Mouse (Mus musculus) hindbrain, postnatal 0 days (tissue): Measurements from ENCODE around the gene Pipox. TPM values are rescaled to one million over a fixed set of nuclear protein-coding genes. Genes with fewer than 3 reads are reported as not detected.
A peak's percentile ranks its signal among the peaks of the same experiment; 100 is the strongest.

Experiments
- ATAC-seq: fragments of 200-750 bp; cut with Nextera tagmentation; 2 replicates; pipeline ENCODE4 v1.8.0; 2017; ENCODE audit warnings: mild to moderate bottlenecking, moderate TSS enrichment, moderate library complexity
- DNase-seq: peaks from one replicate; pipeline ENCODE4 v3.0.0-alpha.2; 2015; ENCODE audit warnings: low spot score
- H3K27ac ChIP-seq: fragments of 300-500 bp; sonication (generic); 2 replicates; pipeline ENCODE4 v1.5.1; 2014; ENCODE audit warnings: mild to moderate bottlenecking
- H3K27me3 ChIP-seq: fragments of 300-500 bp; sonication (generic); 2 replicates; pipeline ENCODE4 v1.6.1; 2014; ENCODE audit warnings: low read length, mixed read lengths; ENCODE audit not compliant: insufficient read depth
- H3K36me3 ChIP-seq: fragments of 300-500 bp; sonication (generic); 2 replicates; pipeline ENCODE4 v1.6.1; 2014; ENCODE audit warnings: low read length, mixed read lengths; ENCODE audit not compliant: insufficient read depth
- H3K4me1 ChIP-seq: fragments of 300-500 bp; sonication (generic); 2 replicates; pipeline ENCODE4 v1.6.1; 2014; ENCODE audit warnings: antibody characterized with exemption, low read length, mixed read lengths; ENCODE audit not compliant: insufficient read depth
- H3K4me2 ChIP-seq: fragments of 300-500 bp; sonication (generic); 2 replicates; pipeline ENCODE4 v1.6.1; 2014; ENCODE audit warnings: low read depth, mild to moderate bottlenecking, low read length, moderate library complexity, mixed read lengths
- H3K4me3 ChIP-seq: fragments of 300-500 bp; sonication (generic); 2 replicates; pipeline ENCODE4 v1.5.1; 2014; ENCODE audit warnings: low read length
- H3K9ac ChIP-seq: fragments of 300-500 bp; sonication (generic); replicated peaks from 2 replicates; pipeline ENCODE4 v1.6.1; 2014; ENCODE audit warnings: mild to moderate bottlenecking, low read length, moderate library complexity, mixed read lengths
- H3K9me3 ChIP-seq: fragments of 300-500 bp; sonication (generic); 2 replicates; pipeline ENCODE4 v1.6.1; 2016; ENCODE audit warnings: low read length, mixed read lengths
- CTCF ChIP-seq: IDR thresholded peaks from 2 replicates; pipeline ENCODE4 v1.5.1; 2016; ENCODE audit warnings: antibody characterized with exemption, control low read depth, low read depth
- WGBS: fragments of 180-500 bp; shearing (Covaris S2); extraction: QIAGEN DNeasy Blood & Tissue Kit; methylation state at CpG from one replicate; pipeline ENCODE4 v1.1.7; 2014; 5-methylcytosine and 5-hydroxymethylcytosine counted together
- polyA plus RNA-seq: library from polyadenylated mRNA; unstranded; fragments of >200 nt; fragmentation: Nextera tagmentation; extraction: Ambion mirVana; gene quantifications from 2 replicates; pipeline ENCODE4 v1.2.1, GENCODE M21; 2015
- total RNA-seq: library from RNA; depleted of rRNA; stranded (reverse); fragments of >200 nt; gene quantifications from 2 replicates; pipeline ENCODE4 v1.2.3, GENCODE M21; 2014

Gene Pipox
- total and polyA plus RNA-seq, 2 experiments from 2014 or later = 2.8 to 4.6 TPM

- TF ChIP-seq CTCF = no peak
- Histone ChIP-seq H3K4me2 (no peak overlapping the region), H3K4me1 (peaks cover 37% of the 10 kb centered on the region), H3K4me3 (no peak overlapping the region), H3K36me3 (no peaks in the 10 kb centered on the region), H3K27ac (no peak overlapping the region), H3K9me3 (no peaks in the 10 kb centered on the region), H3K27me3 (no peaks in the 10 kb centered on the region), H3K9ac (no peak overlapping the region)
- DNase-seq = no peak
- 79% methylated on average over 4 of the region's 4 CpGs for WGBS
- no peak for ATAC-seq
These were observed 6.8 kb upstream of the Pipox start for GRCm38 (mm10) chr11:77900696-77901095.

DNA sequence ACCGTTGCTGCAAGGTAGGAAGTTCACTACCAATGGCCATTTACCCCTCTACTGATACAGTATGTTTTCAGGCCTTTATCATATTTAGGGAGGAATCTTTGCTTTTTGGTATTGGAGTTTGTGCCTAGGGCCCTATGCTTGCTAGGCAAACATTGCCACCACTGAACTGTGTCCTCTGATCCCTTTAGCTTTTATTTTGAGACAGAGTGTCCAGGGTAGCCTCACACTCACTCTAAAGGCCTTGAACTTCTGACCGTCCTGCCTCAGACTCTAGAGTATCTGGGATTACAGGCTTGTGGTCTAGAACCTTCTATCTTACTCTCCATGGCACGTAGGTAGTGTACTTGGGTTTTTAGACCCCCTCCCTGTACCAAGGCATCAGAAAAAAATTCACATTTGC lies 6.3 kb upstream of the Pipox start:
- Histone ChIP-seq H3K4me2 (no peak overlapping the region), H3K4me3 (no peak overlapping the region), H3K9me3 (no peaks in the 10 kb centered on the region), H3K9ac (no peak overlapping the region), H3K27me3 (no peaks in the 10 kb centered on the region), H3K27ac (no peak overlapping the region), H3K4me1 (peaks cover 42% of the 10 kb centered on the region), H3K36me3 (no peaks in the 10 kb centered on the region)
- no peak for DNase-seq
- 92% methylated on average over 3 of the region's 3 CpGs for WGBS
- ATAC-seq = no peak
- no peak for TF ChIP-seq CTCF

DNA sequence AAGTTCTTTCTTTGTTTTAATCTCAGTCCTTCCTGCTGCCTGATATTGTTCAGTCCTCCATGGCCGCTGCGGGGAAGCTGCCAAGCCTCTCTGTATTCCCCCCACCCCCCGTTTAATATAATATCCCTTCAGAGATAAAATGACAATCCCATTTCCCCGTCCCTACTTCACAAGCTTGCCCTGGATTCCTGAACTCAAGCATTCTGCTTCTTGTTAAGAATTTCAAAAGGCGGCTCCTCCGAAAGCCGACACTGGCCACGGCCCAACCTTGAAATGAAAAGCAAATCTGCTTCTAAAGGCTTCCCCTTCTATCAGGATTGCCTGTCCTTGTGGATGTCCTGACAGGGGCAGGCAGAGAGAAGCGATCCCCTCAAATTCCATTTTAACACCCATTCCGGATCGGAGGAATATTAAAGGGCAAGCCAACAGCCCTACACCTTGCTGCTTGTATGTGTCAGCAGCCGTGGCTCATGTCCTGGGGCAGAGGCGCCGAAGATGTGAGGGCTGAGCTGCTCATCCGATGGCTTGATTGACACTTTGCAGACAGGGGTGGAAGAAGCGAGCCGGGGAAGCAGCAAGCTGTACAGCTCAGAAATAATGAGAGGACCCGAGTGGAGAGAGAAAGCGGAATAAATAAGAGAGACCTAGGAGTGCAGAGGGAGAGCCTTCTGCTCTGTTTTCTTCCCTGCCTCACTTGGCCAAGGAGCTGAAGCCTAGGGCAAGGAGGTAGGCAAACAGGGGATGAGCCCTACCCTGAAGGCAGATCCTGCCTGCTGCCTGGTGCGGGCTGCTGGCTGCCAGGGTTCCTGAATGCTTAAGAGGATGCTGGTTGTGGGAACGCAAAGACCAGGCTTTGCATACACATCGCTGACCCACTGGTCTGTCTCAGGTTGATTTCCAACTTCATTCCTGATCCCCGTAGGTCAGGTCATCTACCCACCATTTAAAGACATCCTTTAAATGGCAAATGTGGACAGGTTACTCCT lies 3.2 kb upstream of the Pipox start:
- DNase-seq (peak; percentile 45), ATAC-seq (0 out of 2 replicates have a peak, but pooled peaks have one; percentile 11)
- 11% methylated on average over 23 of the region's 23 CpGs for WGBS
- Histone ChIP-seq H3K27ac (peak overlapping the region; percentile 83), H3K4me1 (peaks cover 63% of the 10 kb centered on the region), H3K4me3 (0 out of 2 replicates have a peak overlapping the region, but pooled peaks have one; percentile 0), H3K4me2 (peak overlapping the region; percentile 48), H3K9ac (peak overlapping the region; percentile 35), H3K27me3 (no peaks in the 10 kb centered on the region), H3K9me3 (no peaks in the 10 kb centered on the region), H3K36me3 (no peaks in the 10 kb centered on the region)
- no peak for TF ChIP-seq CTCF

- Histone ChIP-seq H3K36me3 (no peaks in the 10 kb centered on the region), H3K4me2 (peak overlapping the region; percentile 48), H3K4me3 (no peak overlapping the region), H3K27me3 (no peaks in the 10 kb centered on the region), H3K4me1 (peaks cover 58% of the 10 kb centered on the region), H3K27ac (peak overlapping the region; percentile 83), H3K9ac (0 out of 2 replicates have a peak overlapping the region, but pooled peaks have one; percentile 22), H3K9me3 (no peaks in the 10 kb centered on the region)
- WGBS = 12% methylated on average over 6 of the region's 6 CpGs
- no peak for ATAC-seq
- TF ChIP-seq CTCF = no peak
- no peak for DNase-seq
These were observed 2.6 kb upstream of the Pipox start for GRCm38 (mm10) chr11:77896480-77896819.

DNA sequence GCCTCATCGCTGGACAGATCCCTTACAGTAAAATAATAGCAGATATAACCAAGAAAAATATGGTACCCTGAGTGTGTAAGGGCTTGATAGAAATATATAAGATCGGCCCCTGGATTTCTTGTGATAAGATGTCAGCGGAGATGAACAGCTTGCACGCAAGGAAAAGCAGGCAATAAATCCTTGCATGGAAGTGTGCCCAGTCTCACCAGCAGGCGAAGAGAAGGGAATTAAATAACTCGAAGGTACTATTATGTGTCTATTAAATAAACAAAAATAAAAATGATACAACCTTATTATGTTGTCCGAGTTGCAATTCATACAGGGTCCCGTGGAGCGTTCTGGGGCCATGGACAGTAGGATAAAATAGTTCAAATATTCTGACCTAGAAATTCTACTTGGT lies 2.1 kb upstream of the Pipox start:
- peak overlapping the region; percentile 48 for H3K4me2 ChIP-seq
- WGBS = 40% methylated on average over 9 of the region's 9 CpGs
- H3K27ac ChIP-seq = no peak overlapping the region
- H3K27me3 ChIP-seq = no peaks in the 10 kb centered on the region
- H3K36me3 ChIP-seq = no peaks in the 10 kb centered on the region
- 0 out of 2 replicates have a peak overlapping the region, but pooled peaks have one; percentile 22 for H3K9ac ChIP-seq
- no peak overlapping the region for H3K4me3 ChIP-seq
- no peaks in the 10 kb centered on the region for H3K9me3 ChIP-seq
- ATAC-seq (no peak), DNase-seq (no peak)
- peaks cover 54% of the 10 kb centered on the region for H3K4me1 ChIP-seq
- TF ChIP-seq CTCF = peak; percentile 14; the same call in 1 of the 2 replicates

GRCm38 (mm10) chr11:77894967-77895366 lies 1.1 kb upstream of the Pipox start:
- Histone ChIP-seq H3K4me2 (no peak overlapping the region), H3K9me3 (no peaks in the 10 kb centered on the region), H3K9ac (no peak overlapping the region), H3K27me3 (no peaks in the 10 kb centered on the region), H3K27ac (no peak overlapping the region), H3K4me1 (peaks cover 53% of the 10 kb centered on the region), H3K4me3 (no peak overlapping the region), H3K36me3 (no peaks in the 10 kb centered on the region)
- DNase-seq = peak; percentile 1
- no peak for ATAC-seq
- WGBS = 59% methylated on average over 2 of the region's 2 CpGs
- TF ChIP-seq CTCF = no peak

- H3K27me3 ChIP-seq = no peaks in the 10 kb centered on the region
- no peak for ATAC-seq
- no peak overlapping the region for H3K4me3 ChIP-seq
- WGBS = 20% methylated on average over 6 of the region's 6 CpGs
- no peaks in the 10 kb centered on the region for H3K36me3 ChIP-seq
- H3K27ac ChIP-seq = peak overlapping the region; percentile 81
- no peaks in the 10 kb centered on the region for H3K9me3 ChIP-seq
- 0 out of 2 replicates have a peak overlapping the region, but pooled peaks have one; percentile 10 for H3K9ac ChIP-seq
- no peak for DNase-seq
- no peak for TF ChIP-seq CTCF
- peaks cover 53% of the 10 kb centered on the region for H3K4me1 ChIP-seq
- peak overlapping the region; percentile 27 for H3K4me2 ChIP-seq
These were observed 613 bp downstream of the Pipox start for GRCm38 (mm10) chr11:77893283-77893682.
